In the genomic region with DNA sequence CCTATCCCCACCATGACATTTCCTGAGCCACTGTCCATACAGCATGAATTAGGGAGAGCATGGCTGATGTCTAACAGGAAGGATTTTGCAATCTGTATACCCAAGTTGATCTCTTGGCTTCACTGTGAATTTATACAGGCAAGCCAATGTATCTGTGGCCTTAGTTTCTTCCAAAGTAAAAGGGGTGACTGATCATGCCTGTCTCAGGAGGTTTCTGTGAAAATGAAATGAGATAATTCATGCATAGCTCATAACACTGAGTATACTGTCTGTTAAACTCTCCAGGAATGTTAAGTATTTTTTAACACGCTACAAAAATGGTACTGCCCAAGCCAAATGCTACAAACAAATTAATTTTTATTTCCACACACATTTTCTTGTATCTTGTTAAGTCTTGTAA, we compare ENCODE assay signal across 30 mouse cellular contexts. TPM values are rescaled to one million over a fixed set of nuclear protein-coding genes. Genes with fewer than 3 reads are reported as not detected.
DNase-seq lines count a peak whose midpoint lies in the region; ATAC-seq and TF ChIP-seq lines count a peak whose summit lies in the region.
"Had no signal": no experiment of that assay in that cellular context is flagged by ENCODE, and none has a peak within 500 bp of the region (broad histone marks: within the 10 kb centered on the region; RNA-seq: fewer than 3 reads in every experiment).

No protein-coding gene starts in this region.

- TF ChIP-seq CTCF in lung, postnatal 0 days (IDR thresholded peaks at IDR 0.05), result no peak

- H3K4me3 ChIP-seq in embryonic facial prominence, embryonic 14.5 days (ENCODE audit: low read depth, low read length), result no peak overlapping the region
- no peak overlapping the region for H3K4me3 ChIP-seq in embryonic facial prominence, embryonic 10.5 days
- no peak overlapping the region for H3K4me3 ChIP-seq in lung, postnatal 0 days (ENCODE audit: low read depth, low read length)
- H3K4me3 ChIP-seq: embryonic facial prominence, embryonic 13.5 days; forebrain, embryonic 12.5 days; forebrain, embryonic 15.5 days; heart, embryonic 12.5 days; heart, embryonic 15.5 days had no signal

- peak; percentile 2 for DNase-seq in embryonic facial prominence, embryonic 14.5 days (ENCODE audit: low spot score)
- no peak for DNase-seq in embryonic facial prominence, embryonic 10.5 days (ENCODE audit: low spot score)
- DNase-seq in lung, postnatal 0 days (ENCODE audit: low spot score), result peak; percentile 9
- DNase-seq in lung, adult 18-20 months, result no peak
- peak; percentile 58 for DNase-seq in NIH3T3 (ENCODE audit: low read depth)
- peak; percentile 25 for DNase-seq in fibroblast of lung, adult 2 months (ENCODE audit: low read depth)
- DNase-seq in heart, adult 11 months, result no peak
- no peak for DNase-seq in frontal cortex, postnatal 36 days (ENCODE audit: low spot score in 2 of 2)
- DNase-seq: adrenal gland, postnatal 10 days; adrenal gland, postnatal 36 days; B cell, adult 2 months; cerebellum, adult 18-20 months; cerebellum, adult 9-11 months; cerebellum, postnatal 25 days; gastrocnemius, postnatal 10 days; gastrocnemius, postnatal 36 days; heart, postnatal 10 days; heart, postnatal 4 days had no signal

- H3K9me3 ChIP-seq in embryonic facial prominence, embryonic 14.5 days (ENCODE audit: control insufficient read depth, low read length), result no peaks in the 10 kb centered on the region
- H3K9me3 ChIP-seq in embryonic facial prominence, embryonic 10.5 days, result no peaks in the 10 kb centered on the region
- no peaks in the 10 kb centered on the region for H3K9me3 ChIP-seq in lung, postnatal 0 days (ENCODE audit: low read length)
- H3K9me3 ChIP-seq: embryonic facial prominence, embryonic 13.5 days; forebrain, embryonic 12.5 days; forebrain, embryonic 15.5 days; G1E; heart, embryonic 12.5 days; heart, embryonic 15.5 days had no signal

- H3K9ac ChIP-seq in embryonic facial prominence, embryonic 14.5 days (ENCODE audit: low read depth, low read length), result no peak overlapping the region
- H3K9ac ChIP-seq in lung, postnatal 0 days (replicated peaks; ENCODE audit: low read depth), result no peak overlapping the region
- H3K9ac ChIP-seq: embryonic facial prominence, embryonic 13.5 days; forebrain, embryonic 12.5 days; forebrain, embryonic 15.5 days; heart, embryonic 12.5 days; heart, embryonic 15.5 days; hindbrain, embryonic 14.5 days had no signal

- WGBS in embryonic facial prominence, embryonic 14.5 days, result 54% methylated on average over 1 of the region's 1 CpGs
- WGBS in embryonic facial prominence, embryonic 10.5 days, result 85% methylated on average over 1 of the region's 1 CpGs
- WGBS in lung, postnatal 0 days, result 45% methylated on average over 1 of the region's 1 CpGs

- H3K36me3 ChIP-seq in embryonic facial prominence, embryonic 14.5 days (ENCODE audit: control insufficient read depth, insufficient read depth, low read length), result no peaks in the 10 kb centered on the region
- H3K36me3 ChIP-seq in embryonic facial prominence, embryonic 10.5 days (replicated peaks), result no peaks in the 10 kb centered on the region
- H3K36me3 ChIP-seq in lung, postnatal 0 days (ENCODE audit: insufficient read depth, low read length), result no peaks in the 10 kb centered on the region
- H3K36me3 ChIP-seq: embryonic facial prominence, embryonic 13.5 days; forebrain, embryonic 12.5 days; forebrain, embryonic 15.5 days; G1E; heart, embryonic 12.5 days; heart, embryonic 15.5 days had no signal

- no peak for TF ChIP-seq EP300 in lung, postnatal 0 days (IDR thresholded peaks at IDR 0.05)

- H3K27me3 ChIP-seq in embryonic facial prominence, embryonic 14.5 days (replicated peaks; ENCODE audit: control insufficient read depth, insufficient read depth, low read length), result no peaks in the 10 kb centered on the region
- H3K27me3 ChIP-seq in embryonic facial prominence, embryonic 10.5 days (replicated peaks; ENCODE audit: low read depth, poor library complexity, severe bottlenecking), result no peaks in the 10 kb centered on the region
- no peaks in the 10 kb centered on the region for H3K27me3 ChIP-seq in lung, postnatal 0 days (replicated peaks; ENCODE audit: insufficient read depth, low read length)
- H3K27me3 ChIP-seq: CH12.LX; embryonic facial prominence, embryonic 13.5 days; forebrain, embryonic 12.5 days; forebrain, embryonic 15.5 days; heart, embryonic 12.5 days; heart, embryonic 15.5 days had no signal

- no peak overlapping the region for H3K4me2 ChIP-seq in embryonic facial prominence, embryonic 14.5 days (ENCODE audit: low read depth, low read length)
- H3K4me2 ChIP-seq in lung, postnatal 0 days (replicated peaks; ENCODE audit: low read depth, low read length), result no peak overlapping the region
- H3K4me2 ChIP-seq: embryonic facial prominence, embryonic 13.5 days; forebrain, embryonic 12.5 days; forebrain, embryonic 15.5 days; heart, embryonic 12.5 days; heart, embryonic 15.5 days; hindbrain, embryonic 14.5 days had no signal

- no peak overlapping the region for H3K27ac ChIP-seq in embryonic facial prominence, embryonic 14.5 days (replicated peaks; ENCODE audit: low read depth, low read length)
- H3K27ac ChIP-seq in embryonic facial prominence, embryonic 10.5 days (replicated peaks), result no peak overlapping the region
- no peak overlapping the region for H3K27ac ChIP-seq in lung, postnatal 0 days (ENCODE audit: low read length)
- H3K27ac ChIP-seq: embryonic facial prominence, embryonic 13.5 days; forebrain, embryonic 12.5 days; forebrain, embryonic 15.5 days; heart, embryonic 15.5 days; hindbrain, embryonic 14.5 days; hindbrain, postnatal 0 days had no signal

- no peak for ATAC-seq in embryonic facial prominence, embryonic 14.5 days (ENCODE audit: low read depth)
- ATAC-seq in lung, postnatal 0 days, result no peak
- ATAC-seq: forebrain, embryonic 15.5 days; hindbrain, postnatal 0 days; inflammation-experienced regulatory T-cells, adult 6 months; intestine, embryonic 16.5 days had no signal

- H3K4me1 ChIP-seq in embryonic facial prominence, embryonic 14.5 days (ENCODE audit: control insufficient read depth, insufficient read depth, low read length), result no peaks in the 10 kb centered on the region
- H3K4me1 ChIP-seq in embryonic facial prominence, embryonic 10.5 days, result no peaks in the 10 kb centered on the region
- no peaks in the 10 kb centered on the region for H3K4me1 ChIP-seq in lung, postnatal 0 days (ENCODE audit: insufficient read depth, low read depth, low read length)
- H3K4me1 ChIP-seq: embryonic facial prominence, embryonic 13.5 days; forebrain, embryonic 12.5 days; forebrain, embryonic 15.5 days; heart, embryonic 12.5 days; heart, embryonic 15.5 days had no signal

RNA-seq across cellular contexts. Expression of gene Olfr456, which starts 26.4 kb away (rescaled TPM):
- polyA plus RNA-seq in embryonic facial prominence, embryonic 14.5 days (2014; fragmentation: Nextera tagmentation; extraction: Ambion mirVana), result 0.17 TPM in 1 of 2 replicates, not detected in the other
- not detected in 2 replicates for polyA plus RNA-seq in embryonic facial prominence, embryonic 10.5 days (2016; fragmentation: Nextera tagmentation; extraction: Ambion mirVana)
- polyA plus RNA-seq in lung, postnatal 0 days (2015; fragmentation: Nextera tagmentation; extraction: Ambion mirVana), result 0.30 and 0.33 TPM in 2 replicates
- polyA plus RNA-seq: embryonic facial prominence, embryonic 13.5 days; forebrain, embryonic 12.5 days; forebrain, embryonic 15.5 days; G1E; heart, embryonic 12.5 days; hindbrain, embryonic 11.5 days; hindbrain, embryonic 14.5 days; hindbrain, postnatal 0 days; inflammation-experienced regulatory T-cells, adult 6 months; intestine, embryonic 16.5 days had no signal

RNA-seq across cellular contexts. Expression of gene Olfr455, which starts 33.9 kb away (rescaled TPM):
- polyA plus RNA-seq in embryonic facial prominence, embryonic 14.5 days (2014; fragmentation: Nextera tagmentation; extraction: Ambion mirVana), result not detected in 2 replicates
- polyA plus RNA-seq in embryonic facial prominence, embryonic 10.5 days (2016; fragmentation: Nextera tagmentation; extraction: Ambion mirVana), result not detected in 2 replicates
- polyA plus RNA-seq in lung, postnatal 0 days (2015; fragmentation: Nextera tagmentation; extraction: Ambion mirVana), result 0.04 and 0.13 TPM in 2 replicates
- polyA plus RNA-seq: embryonic facial prominence, embryonic 13.5 days; forebrain, embryonic 12.5 days; forebrain, embryonic 15.5 days; G1E; heart, embryonic 12.5 days; heart, embryonic 15.5 days; hindbrain, embryonic 11.5 days; hindbrain, embryonic 14.5 days; hindbrain, postnatal 0 days; inflammation-experienced regulatory T-cells, adult 6 months; intestine, embryonic 16.5 days had no signal

RNA-seq across cellular contexts. Expression of gene Olfr457, which starts 37.3 kb away (rescaled TPM):
- polyA plus RNA-seq in embryonic facial prominence, embryonic 14.5 days (2014; fragmentation: Nextera tagmentation; extraction: Ambion mirVana), result not detected in 2 replicates
- not detected in 2 replicates for polyA plus RNA-seq in embryonic facial prominence, embryonic 10.5 days (2016; fragmentation: Nextera tagmentation; extraction: Ambion mirVana)
- polyA plus RNA-seq in lung, postnatal 0 days (2015; fragmentation: Nextera tagmentation; extraction: Ambion mirVana), result 0.06 TPM in 2 replicates
- polyA plus RNA-seq: embryonic facial prominence, embryonic 13.5 days; forebrain, embryonic 15.5 days; G1E; heart, embryonic 12.5 days; heart, embryonic 15.5 days; hindbrain, embryonic 11.5 days; hindbrain, embryonic 14.5 days; hindbrain, postnatal 0 days had no signal

RNA-seq across cellular contexts. Expression of gene Olfr458, which starts 48.5 kb away (rescaled TPM):
- not detected in 2 replicates for polyA plus RNA-seq in embryonic facial prominence, embryonic 14.5 days (2014; fragmentation: Nextera tagmentation; extraction: Ambion mirVana)
- not detected in 2 replicates for polyA plus RNA-seq in embryonic facial prominence, embryonic 10.5 days (2016; fragmentation: Nextera tagmentation; extraction: Ambion mirVana)
- 0.08 TPM in 1 of 2 replicates, not detected in the other for polyA plus RNA-seq in lung, postnatal 0 days (2015; fragmentation: Nextera tagmentation; extraction: Ambion mirVana)
- polyA plus RNA-seq: embryonic facial prominence, embryonic 13.5 days; forebrain, embryonic 12.5 days; forebrain, embryonic 15.5 days; G1E; heart, embryonic 12.5 days; heart, embryonic 15.5 days; hindbrain, embryonic 11.5 days; hindbrain, embryonic 14.5 days; hindbrain, postnatal 0 days; inflammation-experienced regulatory T-cells, adult 6 months; intestine, embryonic 16.5 days had no signal

Comparison
In these comparisons a context has a peak if more than half of its experiments do, and no peak if none do; other contexts are left out.
1. DNase-seq: peak in embryonic facial prominence, embryonic 14.5 days (single experiment), lung, postnatal 0 days (single experiment), NIH3T3 (single experiment) and fibroblast of lung, adult 2 months (single experiment); none in embryonic facial prominence, embryonic 10.5 days (single experiment), lung, adult 18-20 months (0 of 2), heart, adult 11 months (single experiment) and frontal cortex, postnatal 36 days (0 of 2).